Mouse (Mus musculus) small intestine, adult 2 months (tissue): Measurements from ENCODE around the gene Pcnx3. TPM values are rescaled to one million over a fixed set of nuclear protein-coding genes. Genes with fewer than 3 reads are reported as not detected.

Experiments used
- H3K27ac ChIP-seq: fragments of 200-500 bp; 2 replicates; pipeline ENCODE4 v1.5.1; 2012; ENCODE audit warnings: low read depth, low read length, control low read depth, inconsistent platforms; ENCODE audit not compliant: insufficient read depth
- H3K27me3 ChIP-seq: fragments of 200-500 bp; 2 replicates; pipeline ENCODE4 v1.6.1; 2012; ENCODE audit warnings: mild to moderate bottlenecking, moderate library complexity, low read length, inconsistent platforms; ENCODE audit not compliant: control insufficient read depth, insufficient read depth
- H3K36me3 ChIP-seq: fragments of 200-500 bp; 2 replicates; pipeline ENCODE4 v1.6.1; 2012; ENCODE audit warnings: mild to moderate bottlenecking, low read length, control low read depth, inconsistent platforms; ENCODE audit not compliant: control insufficient read depth, insufficient read depth
- H3K4me1 ChIP-seq: fragments of 200-500 bp; 2 replicates; pipeline ENCODE4 v1.6.1; 2012; ENCODE audit warnings: low read length, inconsistent platforms, mixed read lengths; ENCODE audit not compliant: control insufficient read depth, insufficient read depth, insufficient read length
- H3K4me3 ChIP-seq: fragments of 200-500 bp; 2 replicates; pipeline ENCODE4 v1.5.1; 2012; ENCODE audit warnings: low read depth, mild to moderate bottlenecking, control low read depth, inconsistent platforms, low read length, moderate library complexity
- CTCF ChIP-seq: fragments of 200-500 bp; IDR thresholded peaks from 2 replicates; pipeline ENCODE4 v1.5.1; 2012; ENCODE audit warnings: low read depth, mild to moderate bottlenecking, control low read depth, inconsistent platforms, low read length, moderate library complexity, mixed read lengths; ENCODE audit not compliant: insufficient replicate concordance, insufficient read length; ENCODE audit errors: extremely low read depth
- POLR2A ChIP-seq: fragments of 200-500 bp; IDR thresholded peaks from 2 replicates; pipeline ENCODE4 v1.6.1; 2012; ENCODE audit warnings: low read depth, mild to moderate bottlenecking, control low read depth, inconsistent platforms, low read length, moderate library complexity
- WGBS: fragments of 180-500 bp; shearing (Covaris S2); methylation state at CpG from one replicate; pipeline ENCODE4 v1.1.7; 2018; 5-methylcytosine and 5-hydroxymethylcytosine counted together
- polyA plus RNA-seq: library from polyadenylated mRNA; depleted of rRNA; stranded (reverse); fragments of >200 nt; gene quantifications from 2 replicates; pipeline ENCODE4 v1.2.3, GENCODE M21; 2012; rRNA removed

The Pcnx3 gene
- 85.4 and 150 TPM in 2 replicates for polyA plus RNA-seq

GRCm38 (mm10) chr19:5688200-5689087, at the start of gene Pcnx3, which contains the start of gene Map3k11:
TSS of gene Pcnx3 (minus strand) at chr19:5688908.
TSS of gene Map3k11 (plus strand) at chr19:5688742.
- peaks cover 39% of the 10 kb centered on the region for H3K36me3 ChIP-seq
- H3K4me1 ChIP-seq: peaks cover 23% of the 10 kb centered on the region
- WGBS: under 1% methylated on average over 69 of the region's 69 CpGs
- peak within 1 kb of the TSS; percentile 99 for H3K27ac ChIP-seq
- no peaks in the 10 kb centered on the region for H3K27me3 ChIP-seq
- H3K4me3 ChIP-seq: peak within 1 kb of the TSS; percentile 97
- TF ChIP-seq CTCF: peak; percentile 17; the same call in 1 of the 2 replicates
- peak; percentile 72 for TF ChIP-seq POLR2A

GRCm38 (mm10) chr19:5734325-5734724, 45.6 kb upstream of the Pcnx3 start:
- Histone ChIP-seq H3K27ac (no peak overlapping the region), H3K4me1 (peaks cover 11% of the 10 kb centered on the region), H3K4me3 (no peak overlapping the region), H3K27me3 (no peaks in the 10 kb centered on the region), H3K36me3 (no peaks in the 10 kb centered on the region)
- 68% methylated on average over 9 of the region's 9 CpGs for WGBS
- no peak for TF ChIP-seq CTCF
- no peak for TF ChIP-seq POLR2A

- H3K4me1 ChIP-seq: peaks cover 28% of the 10 kb centered on the region
- H3K27ac ChIP-seq: no peak overlapping the region
- H3K36me3 ChIP-seq: no peaks in the 10 kb centered on the region
- WGBS: under 1% methylated on average over 47 of the region's 47 CpGs
- H3K4me3 ChIP-seq: peak overlapping the region; percentile 87
- TF ChIP-seq CTCF (no peak), POLR2A (0 out of 2 replicates have a peak, but pooled peaks have one; percentile 43)
- no peaks in the 10 kb centered on the region for H3K27me3 ChIP-seq
Observed at GRCm38 (mm10) chr19:5731264-5731978, 42.7 kb upstream of the Pcnx3 start.

GRCm38 (mm10) chr19:5730314-5731186, 41.8 kb upstream of the Pcnx3 start:
- H3K4me3 ChIP-seq: peak overlapping the region; percentile 87
- H3K27me3 ChIP-seq: no peaks in the 10 kb centered on the region
- no peaks in the 10 kb centered on the region for H3K36me3 ChIP-seq
- WGBS: 74% methylated on average over 29 of the region's 29 CpGs
- no peak overlapping the region for H3K27ac ChIP-seq
- TF ChIP-seq POLR2A (no peak), CTCF (no peak)
- peaks cover 30% of the 10 kb centered on the region for H3K4me1 ChIP-seq

- H3K36me3 ChIP-seq: no peaks in the 10 kb centered on the region
- under 1% methylated on average over 37 of the region's 37 CpGs for WGBS
- TF ChIP-seq POLR2A (peak; percentile 89), CTCF (no peak)
- H3K4me1 ChIP-seq: peaks cover 33% of the 10 kb centered on the region
- H3K27ac ChIP-seq: peak within 1 kb of the TSS; percentile 15; the same call in 1 of the 2 replicates
- H3K4me3 ChIP-seq: peak within 1 kb of the TSS; percentile 89
- H3K27me3 ChIP-seq: no peaks in the 10 kb centered on the region
Observed at GRCm38 (mm10) chr19:5729444-5729815, 40.7 kb upstream of the Pcnx3 start, which contains the start of gene Fam89b. TSS of gene Fam89b (minus strand) at chr19:5729653.

- H3K36me3 ChIP-seq: no peaks in the 10 kb centered on the region
- no peaks in the 10 kb centered on the region for H3K27me3 ChIP-seq
- peaks cover 39% of the 10 kb centered on the region for H3K4me1 ChIP-seq
- WGBS: 7% methylated on average over 37 of the region's 37 CpGs
- peak overlapping the region; percentile 15; the same call in 1 of the 2 replicates for H3K27ac ChIP-seq
- TF ChIP-seq POLR2A (no peak), CTCF (no peak)
- H3K4me3 ChIP-seq: peak overlapping the region; percentile 89
Observed at GRCm38 (mm10) chr19:5728631-5729443, 40.1 kb upstream of the Pcnx3 start.
